Mouse (Mus musculus) left cerebral cortex, adult 8-10 months (tissue): ENCODE data around the gene Glcci1. TPM values are rescaled to one million over a fixed set of nuclear protein-coding genes. Genes with fewer than 3 reads are reported as not detected.
A peak's percentile ranks its signal among the peaks of the same experiment; 100 is the strongest.

Experiments used
- DNase-seq, 2 experiments: peaks; one replicate each; pipeline ENCODE4 v3.0.0; 2022; ENCODE audit warnings: low spot score in 2 of 2
- total RNA-seq, 4 experiments: library from RNA; stranded (reverse); gene quantifications; 2 replicates each; pipeline ENCODE4 v1.2.4; 2022

Glcci1 gene
- total RNA-seq = 100 to 1,000 TPM; 157 to 192 (median 173) TPM

DNA sequence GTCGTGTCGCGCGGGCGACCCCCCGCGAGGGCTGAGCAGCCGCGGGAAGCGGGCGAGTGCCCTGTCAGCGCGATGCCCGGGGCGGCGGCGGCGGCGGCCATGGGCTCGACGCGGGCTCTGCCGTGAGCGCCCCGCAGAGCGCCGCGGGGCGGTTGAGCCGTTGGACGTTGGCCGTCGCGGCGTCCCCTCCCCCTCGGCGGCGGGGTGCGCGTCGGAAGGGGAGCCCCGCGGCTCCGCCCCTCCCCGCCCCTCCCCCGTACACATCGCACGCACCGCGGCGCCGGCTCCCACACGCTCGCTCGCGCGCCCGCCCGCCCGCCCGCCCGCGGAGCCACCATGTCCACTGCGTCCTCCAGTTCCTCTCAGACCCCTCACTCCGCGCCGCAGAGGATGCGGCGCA is at the start of gene Glcci1:
Gene Glcci1, plus strand, starts transcription at position 50 of the 400 bp plus-strand sequence.
- peak in 1 of 2 experiments; percentile 67 for DNase-seq

DNA sequence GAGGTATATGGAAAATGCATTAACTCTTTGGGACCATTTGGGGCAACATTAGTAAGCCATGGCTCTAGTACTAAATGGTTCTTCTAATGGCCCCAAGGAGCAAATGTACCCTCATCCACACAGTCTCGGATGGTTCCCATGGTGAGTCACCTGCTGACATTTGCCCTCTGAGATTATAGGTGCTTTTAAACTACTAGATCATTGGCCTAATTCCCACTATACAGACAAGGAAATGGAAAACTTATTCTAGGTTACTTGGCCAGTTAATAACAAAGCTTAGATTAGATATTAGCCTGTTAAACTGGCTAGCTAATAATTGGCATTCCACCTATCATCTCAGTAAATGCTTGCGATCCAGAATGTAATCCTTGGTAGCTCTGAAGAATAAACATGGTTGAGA is 47.0 kb upstream of the Glcci1 start:
- DNase-seq = no peak

DNA sequence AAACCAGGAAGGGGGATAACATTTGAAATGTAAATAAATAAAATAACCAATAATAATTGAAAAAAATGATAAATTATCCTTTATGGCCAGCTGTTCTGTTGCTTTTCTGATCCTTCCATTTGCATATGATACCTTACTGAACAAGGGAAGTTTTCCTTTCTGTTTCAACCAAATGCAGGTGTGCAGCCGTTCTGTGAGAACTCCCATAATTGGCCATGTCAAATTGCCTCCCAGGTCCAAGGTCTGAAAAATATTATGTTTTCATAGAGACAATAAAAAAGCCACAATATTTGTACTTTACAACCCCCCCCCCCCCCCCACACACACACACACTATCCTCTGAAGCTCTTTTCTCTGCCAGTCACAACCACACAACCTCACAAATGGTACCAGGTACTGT is 44.0 kb upstream of the Glcci1 start:
- no peak for DNase-seq

- no peak for DNase-seq
These were observed 43.4 kb upstream of the Glcci1 start for GRCm38 (mm10) chr6:8465985-8466384.

- no peak for DNase-seq
These were observed 41.6 kb upstream of the Glcci1 start for GRCm38 (mm10) chr6:8467667-8468337.

DNA sequence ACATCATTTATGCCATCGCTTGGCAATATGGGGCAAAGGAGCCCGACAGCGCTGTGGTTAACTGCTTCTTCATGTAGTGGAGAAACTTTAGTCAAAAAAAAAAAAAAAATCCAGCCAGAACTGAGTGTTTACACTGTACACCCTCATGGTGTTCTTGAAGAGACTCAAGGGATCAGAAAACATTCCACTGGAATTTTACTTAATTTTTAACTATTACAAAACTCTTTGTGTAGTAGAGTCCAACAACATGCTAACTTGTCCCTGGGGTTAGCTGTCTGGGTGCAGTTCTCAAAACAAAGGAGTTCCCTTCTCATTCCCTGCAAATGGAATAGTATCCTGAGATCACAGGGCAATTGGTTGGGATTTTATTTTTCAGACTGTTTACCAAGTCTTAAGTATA is 39.5 kb upstream of the Glcci1 start:
- DNase-seq = no peak

DNA sequence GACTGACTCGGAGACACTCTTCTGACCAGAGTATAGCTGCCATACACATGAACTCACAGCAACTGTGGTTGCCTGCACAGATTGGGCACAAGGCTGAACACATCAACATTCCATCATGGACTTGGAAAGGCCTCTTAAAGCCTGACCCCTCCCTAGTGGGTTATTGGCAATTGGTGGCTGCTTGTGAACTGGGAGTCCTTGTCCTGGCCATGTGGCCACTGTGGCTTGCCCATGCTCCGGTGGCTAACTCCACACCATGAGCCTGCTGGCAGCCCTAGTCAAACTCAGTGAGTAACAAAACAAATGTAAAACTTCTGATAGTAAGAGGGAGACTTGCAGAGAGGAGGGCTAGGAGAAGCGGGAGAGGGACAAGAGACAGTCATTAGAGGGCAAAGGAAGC is 37.3 kb upstream of the Glcci1 start:
- DNase-seq = no peak

GRCm38 (mm10) chr6:8472915-8473314 is 36.5 kb upstream of the Glcci1 start:
- no peak for DNase-seq

- DNase-seq = peak in 1 of 2 experiments; percentile 7
These were observed 35.9 kb upstream of the Glcci1 start for GRCm38 (mm10) chr6:8473498-8473897.

DNA sequence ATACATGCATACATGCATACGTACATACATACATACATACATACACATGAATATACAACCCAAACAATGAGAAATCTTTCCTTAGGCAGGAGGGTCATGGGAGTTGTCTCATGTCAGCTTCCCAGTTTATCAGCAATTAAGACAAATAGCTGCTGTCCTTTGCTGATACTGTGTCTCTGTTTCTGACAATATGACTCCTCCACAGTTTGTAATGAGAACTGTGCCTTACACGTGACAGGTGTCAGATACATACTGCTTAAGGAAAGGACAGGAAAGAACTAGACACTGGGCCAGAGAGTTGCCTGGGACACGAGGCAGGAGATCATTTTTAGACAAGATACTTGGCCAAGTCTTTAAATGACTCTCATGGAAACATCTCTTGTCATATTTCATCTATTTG is 35.1 kb upstream of the Glcci1 start:
- DNase-seq = no peak

DNA sequence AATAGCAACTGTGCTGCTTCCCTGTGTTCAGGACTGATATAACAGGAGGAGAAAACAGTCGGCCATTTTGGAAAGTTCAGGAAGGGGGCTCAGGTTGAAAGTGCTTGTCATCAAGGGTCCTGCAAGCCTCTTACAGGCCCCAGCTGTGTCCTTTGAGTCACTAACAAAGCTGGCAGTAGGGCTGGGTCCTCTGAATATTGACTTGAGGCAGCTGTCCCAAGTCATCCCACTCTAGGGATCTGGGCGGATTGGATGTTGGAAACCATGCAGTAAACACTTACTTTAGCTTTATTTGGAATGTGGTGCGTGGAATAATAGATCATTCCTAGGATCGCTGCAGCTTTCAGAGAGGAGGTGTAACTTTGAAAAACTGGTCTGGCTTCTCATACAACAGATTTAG is 34.6 kb upstream of the Glcci1 start:
- DNase-seq = no peak

DNA sequence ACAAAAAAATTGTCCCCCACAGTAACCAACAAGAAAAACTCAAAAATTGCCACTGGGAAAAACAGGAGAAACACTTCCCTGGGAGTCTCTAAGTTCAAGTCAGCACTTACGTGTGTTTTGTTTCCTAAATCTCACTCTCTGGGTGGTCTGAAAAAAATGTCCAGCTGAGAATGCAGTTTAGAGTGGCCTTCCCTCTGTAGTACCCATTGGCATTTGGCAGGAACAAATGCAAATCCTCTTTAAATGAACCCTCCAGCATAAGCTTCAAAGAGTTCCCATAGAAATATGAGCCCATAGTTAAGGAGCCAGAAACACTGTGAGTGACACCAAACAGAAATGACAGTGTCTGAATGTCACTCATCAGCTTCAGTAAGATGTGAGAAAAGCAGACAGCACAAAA is 30.2 kb upstream of the Glcci1 start:
- no peak for DNase-seq

DNA sequence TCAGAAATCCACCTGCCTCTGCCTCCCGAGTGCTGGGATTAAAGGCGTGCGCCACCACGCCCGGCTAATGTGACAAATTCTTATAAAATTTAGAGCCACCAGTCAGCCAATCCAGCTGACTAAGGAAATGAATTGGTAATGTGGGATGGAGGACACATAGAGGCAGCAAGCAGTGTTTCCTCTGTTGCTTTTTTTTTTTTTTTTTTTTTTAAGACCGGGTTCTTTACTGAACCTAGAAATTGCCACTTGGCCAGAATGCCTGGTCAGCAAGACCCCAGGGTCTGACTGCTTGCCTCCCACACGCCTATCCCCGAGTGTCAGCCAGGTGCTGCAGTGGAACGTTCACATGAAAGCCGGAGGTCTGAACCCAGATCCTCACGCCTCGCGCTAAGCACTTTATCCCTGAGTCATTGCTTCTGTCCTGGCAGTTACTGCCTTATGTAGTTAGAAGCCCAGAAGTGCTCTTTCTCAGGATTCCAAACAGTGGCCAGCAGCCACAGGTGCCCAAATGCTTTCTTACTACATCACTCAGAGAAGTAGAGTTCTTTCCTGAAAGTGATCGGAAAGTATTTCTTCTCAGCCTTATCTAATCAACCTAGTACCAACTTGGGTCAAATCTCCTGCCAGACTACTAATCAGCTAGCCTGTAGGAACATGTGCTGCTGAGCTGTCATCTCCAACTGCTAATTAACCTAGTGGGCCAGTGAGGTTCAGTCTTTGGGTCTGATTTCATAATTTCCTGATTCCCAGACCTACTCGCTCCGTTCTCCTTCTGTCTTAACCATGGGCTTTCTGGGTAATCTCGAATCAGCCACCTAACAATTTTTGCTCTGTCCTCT is 24.7 kb upstream of the Glcci1 start:
- no peak for DNase-seq

DNA sequence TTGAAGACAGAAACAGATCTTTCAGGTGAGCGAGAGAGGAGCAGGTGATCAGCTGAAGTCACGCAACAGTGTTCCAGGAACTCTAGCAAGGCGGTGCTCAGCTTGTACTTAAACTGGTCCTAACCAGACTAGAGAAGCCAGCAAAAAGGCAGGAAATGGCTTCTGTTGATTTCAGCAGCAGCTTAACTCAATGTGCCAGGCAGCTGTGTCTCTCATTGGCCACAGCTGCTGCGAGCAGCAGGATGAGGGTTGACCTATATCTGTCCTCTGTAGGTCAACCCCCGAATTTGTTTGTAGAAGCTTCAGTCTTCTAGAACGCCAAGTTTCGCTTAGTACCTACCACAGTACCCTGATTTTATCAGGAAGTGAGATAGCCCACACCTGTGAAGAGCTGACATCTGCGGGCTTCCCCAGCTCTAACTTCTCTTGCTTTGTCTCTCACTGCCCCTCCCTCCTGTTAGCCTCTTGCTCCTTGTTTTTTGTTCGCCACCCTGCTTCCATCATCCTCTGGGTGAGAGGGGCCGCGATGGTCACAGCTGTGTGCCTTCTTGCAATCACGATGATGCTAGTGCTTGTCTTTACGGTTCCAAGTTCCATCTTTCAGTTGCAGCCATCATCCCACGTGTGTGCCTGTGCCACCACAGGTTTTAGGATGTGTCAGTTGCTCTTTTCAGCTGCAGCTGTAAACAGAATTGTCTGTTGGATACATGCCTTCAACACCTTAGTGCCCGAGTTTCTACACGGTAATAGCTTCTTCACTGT is 23.8 kb upstream of the Glcci1 start:
- no peak for DNase-seq

DNA sequence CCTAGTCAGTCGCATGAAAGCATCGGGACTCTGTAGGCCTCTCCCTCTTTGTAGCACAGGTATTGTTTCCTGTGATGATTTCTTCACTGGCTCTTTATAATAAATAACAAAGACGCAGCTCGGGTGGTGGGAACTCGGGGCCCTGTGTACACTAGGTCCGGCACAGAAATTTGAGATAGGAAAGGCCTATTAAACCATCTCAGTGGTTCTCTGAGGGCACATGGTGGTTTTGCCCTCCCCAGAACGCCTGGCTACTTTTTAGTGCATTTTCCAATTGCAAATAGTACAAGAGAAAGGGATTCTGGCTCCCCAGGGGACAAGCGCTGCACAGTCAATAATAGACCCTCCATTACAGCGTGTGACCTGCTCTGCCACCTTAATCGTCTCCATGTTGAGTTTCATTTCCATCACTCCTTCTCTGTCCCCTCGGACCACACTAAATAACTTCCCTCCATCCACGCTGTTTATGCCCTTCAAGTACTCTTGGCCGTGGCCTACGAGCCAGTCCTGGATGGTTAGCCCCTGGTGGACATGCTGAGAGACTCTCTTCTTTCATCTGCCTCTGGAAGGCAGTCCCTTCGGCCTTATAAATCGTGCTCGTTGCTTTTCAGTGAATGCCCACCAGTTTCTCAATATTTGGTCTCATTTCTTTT is 22.9 kb upstream of the Glcci1 start:
- no peak for DNase-seq

DNA sequence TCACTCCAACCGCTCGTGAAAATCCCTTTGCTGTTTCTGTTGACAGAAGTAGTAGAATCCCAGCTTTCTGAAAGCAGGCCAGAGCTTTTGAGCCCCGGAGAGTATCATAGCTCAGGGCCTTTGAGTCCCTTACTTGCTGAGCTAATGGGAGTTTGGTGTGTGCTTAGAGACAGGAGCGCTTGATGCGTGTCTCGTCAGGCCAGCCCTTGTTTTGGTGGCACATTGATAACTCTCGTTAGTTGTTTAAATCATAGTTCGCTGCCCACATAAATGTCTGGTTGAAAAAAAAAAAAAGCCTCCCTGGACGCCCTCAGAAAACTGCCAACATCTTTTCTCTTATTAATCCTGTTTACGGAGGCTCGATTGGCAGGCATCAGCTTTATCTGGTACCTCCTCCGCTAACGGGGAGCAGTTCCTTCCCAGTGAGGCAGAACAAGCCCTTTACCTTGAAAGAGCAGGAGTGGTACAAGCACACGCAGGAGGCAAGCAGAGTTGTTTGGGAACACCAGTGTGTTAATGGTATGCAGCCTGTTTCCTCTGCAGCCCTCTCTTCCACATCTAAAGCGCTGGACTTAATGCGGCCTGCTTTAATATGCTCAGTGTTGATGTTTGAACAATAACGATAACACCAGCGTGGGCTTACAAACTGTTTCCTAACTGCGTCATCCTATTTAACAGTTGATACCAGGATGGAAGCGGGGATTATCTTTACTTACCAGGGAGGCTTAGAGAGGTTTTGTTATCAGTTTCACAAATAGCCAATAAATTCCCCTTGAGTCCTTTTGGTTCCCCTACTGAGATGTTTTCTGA is 22.2 kb upstream of the Glcci1 start:
- DNase-seq = no peak

- DNase-seq = no peak
These were observed 21.2 kb upstream of the Glcci1 start for GRCm38 (mm10) chr6:8488249-8488648.

- DNase-seq = no peak
These were observed 20.1 kb upstream of the Glcci1 start for GRCm38 (mm10) chr6:8489266-8489665.

DNA sequence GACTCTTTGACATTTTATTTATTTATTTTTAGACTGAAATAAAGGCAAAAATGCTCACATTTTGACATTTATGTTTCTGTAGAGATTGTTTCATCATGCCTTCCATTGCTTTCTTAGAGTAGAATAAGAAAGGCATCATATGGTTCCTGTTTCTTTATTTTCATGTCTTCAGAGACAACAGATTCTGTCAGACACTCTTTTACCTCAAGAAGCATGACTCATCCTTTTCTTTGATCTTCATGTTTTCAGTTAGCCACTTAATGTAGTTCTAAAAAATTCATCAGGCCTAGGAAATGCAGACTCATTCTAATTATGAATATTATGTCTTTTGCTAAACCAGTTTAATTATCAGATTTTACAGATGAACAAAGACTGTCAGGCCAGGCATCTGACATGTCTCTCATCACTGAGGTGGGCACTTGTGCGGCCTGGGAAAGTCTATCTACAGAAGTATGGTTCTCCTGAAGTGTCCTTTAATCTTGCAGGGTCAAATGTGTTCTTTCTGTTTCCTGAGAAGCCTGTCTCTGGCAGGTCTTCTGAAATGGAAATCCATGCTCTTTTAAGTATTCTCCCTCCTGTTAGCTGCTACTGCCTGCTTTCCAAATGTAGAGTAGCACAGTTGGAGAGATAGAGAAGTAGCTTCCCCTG is 19.3 kb upstream of the Glcci1 start:
- DNase-seq = no peak

DNA sequence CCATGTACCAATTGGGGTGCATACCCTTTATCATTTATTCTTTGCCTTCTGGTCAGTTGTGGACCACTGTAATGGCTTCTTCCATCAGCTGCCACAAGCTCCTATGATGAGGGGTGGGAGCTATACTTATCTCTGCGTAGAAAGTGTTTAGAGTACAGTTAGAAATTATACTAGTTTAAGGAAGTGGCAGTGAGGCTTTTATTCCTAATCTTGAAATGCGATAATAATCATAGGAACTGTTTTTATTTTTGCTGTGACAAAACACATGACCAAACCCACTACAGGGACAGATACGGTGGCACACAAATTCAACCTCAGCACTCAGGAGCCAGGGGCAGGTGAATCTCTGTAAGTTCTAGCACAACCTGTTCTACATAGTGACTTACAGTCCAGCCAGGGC is 17.2 kb upstream of the Glcci1 start:
- DNase-seq = no peak
